Mouse (Mus musculus) CH12.LX (cell line): ENCODE measurements around the gene Tnfrsf1a. TPM values are rescaled to one million over a fixed set of nuclear protein-coding genes. Genes with fewer than 3 reads are reported as not detected.
A peak's percentile ranks its signal among the peaks of the same experiment; 100 is the strongest.

Source experiments
- DNase-seq: peaks from one replicate; pipeline ENCODE4 v3.0.0-alpha.2; 2013; ENCODE audit errors: extremely low read depth
- H3K27ac ChIP-seq: 2 replicates; pipeline ENCODE4 v1.5.1; 2012; ENCODE audit warnings: low read depth, mild to moderate bottlenecking, control low read depth, moderate library complexity; ENCODE audit not compliant: insufficient read depth
- H3K27me3 ChIP-seq: replicated peaks from 2 replicates; pipeline ENCODE3; 2012; ENCODE audit warnings: inconsistent platforms
- H3K36me3 ChIP-seq, 2 experiments: replicated peaks in 1 of 2; 2 replicates each; pipeline versions ENCODE3 to v1.6.1; 2012; ENCODE audit warnings: inconsistent platforms in 1 of 2, low read length in 1 of 2, mild to moderate bottlenecking in 1 of 2, mixed read lengths in 1 of 2, moderate library complexity in 1 of 2; ENCODE audit not compliant: control insufficient read depth in 1 of 2, insufficient read depth in 1 of 2
- H3K4me1 ChIP-seq, 2 experiments: 2 replicates each; pipeline ENCODE4 v1.6.1; 2012; ENCODE audit warnings: inconsistent platforms in 1 of 2, moderate library complexity in 1 of 2; ENCODE audit not compliant: insufficient read depth in 2 of 2, control insufficient read depth in 1 of 2
- H3K4me2 ChIP-seq: 2 replicates; pipeline ENCODE4 v1.6.1; 2012; ENCODE audit warnings: low read depth, mild to moderate bottlenecking, control low read depth; ENCODE audit not compliant: poor library complexity, insufficient read depth, severe bottlenecking
- H3K4me3 ChIP-seq, 3 experiments: fragments of 150-350 bp in 1 of 3; sonication (generic) in 1 of 3; replicated peaks in 1 of 3; 2 replicates each; pipeline versions ENCODE3 to v1.5.1; 2011 to 2012; ENCODE audit warnings: low read depth in 2 of 3, low read length in 2 of 3, mild to moderate bottlenecking in 2 of 3, moderate library complexity in 2 of 3, control low read depth in 1 of 3, improper control_type of control experiment in 1 of 3, inconsistent platforms in 1 of 3, mixed read lengths in 1 of 3; ENCODE audit not compliant: poor library complexity in 1 of 3
- H3K79me2 ChIP-seq: replicated peaks from 2 replicates; pipeline ENCODE4 v1.6.1; 2012; ENCODE audit warnings: mild to moderate bottlenecking, moderate library complexity; ENCODE audit not compliant: control insufficient read depth, poor library complexity, insufficient read depth, severe bottlenecking; ENCODE audit errors: extremely low read depth
- H3K9ac ChIP-seq: 2 replicates; pipeline ENCODE4 v1.6.1; 2012; ENCODE audit warnings: low read depth, mild to moderate bottlenecking, control low read depth, moderate library complexity; ENCODE audit not compliant: insufficient read depth
- H3K9me3 ChIP-seq: replicated peaks from 2 replicates; pipeline ENCODE3; 2012; ENCODE audit warnings: low read length, inconsistent platforms, mixed read lengths
- BHLHE40 ChIP-seq: IDR thresholded peaks from 2 replicates; pipeline ENCODE4 v1.6.1; 2011; ENCODE audit warnings: mild to moderate bottlenecking, low read depth, low read length, improper control_type of control experiment
- CHD1 ChIP-seq: IDR thresholded peaks from 2 replicates; pipeline ENCODE4 v1.6.1; 2012; ENCODE audit warnings: low read depth, low read length, improper control_type of control experiment, inconsistent platforms
- CTCF ChIP-seq, 2 experiments: IDR thresholded peaks in 1 of 2; conservative IDR thresholded peaks in 1 of 2; 2 replicates each; pipeline ENCODE4 v1.5.1; 2011 to 2012; ENCODE audit warnings: low read depth in 2 of 2, low read length in 2 of 2, improper control_type of control experiment in 1 of 2, inconsistent platforms in 1 of 2, mild to moderate bottlenecking in 1 of 2, moderate library complexity in 1 of 2
- E2F4 ChIP-seq: IDR thresholded peaks from 2 replicates; pipeline ENCODE4 v1.6.1; 2011; ENCODE audit warnings: low read depth, low read length, improper control_type of control experiment; ENCODE audit not compliant: insufficient replicate concordance
- ELF1 ChIP-seq: IDR thresholded peaks from 2 replicates; pipeline ENCODE4 v1.6.1; 2014; ENCODE audit warnings: low read depth, mild to moderate bottlenecking, inconsistent platforms, low read length, improper control_type of control experiment
- JUN ChIP-seq: IDR thresholded peaks from 2 replicates; pipeline ENCODE4 v1.6.1; 2011; ENCODE audit warnings: low read depth, mild to moderate bottlenecking, low read length, improper control_type of control experiment, moderate library complexity; ENCODE audit not compliant: insufficient read depth
- MAX ChIP-seq: IDR thresholded peaks from 2 replicates; pipeline ENCODE4 v1.6.1; 2011; ENCODE audit warnings: low read length, improper control_type of control experiment
- NELFE ChIP-seq: IDR thresholded peaks from 2 replicates; pipeline ENCODE4 v1.6.1; 2011; ENCODE audit warnings: low read depth, low read length, improper control_type of control experiment
- NRF1 ChIP-seq: IDR thresholded peaks from 2 replicates; pipeline ENCODE4 v1.6.1; 2014; ENCODE audit warnings: low read depth, mild to moderate bottlenecking, inconsistent platforms, low read length, improper control_type of control experiment, moderate library complexity
- RAD21 ChIP-seq: IDR thresholded peaks from 2 replicates; pipeline ENCODE4 v1.6.1; 2011; ENCODE audit warnings: low read depth, mild to moderate bottlenecking, low read length, improper control_type of control experiment, moderate library complexity
- RCOR1 ChIP-seq: conservative IDR thresholded peaks from 2 replicates; pipeline ENCODE4 v1.6.1; 2012; ENCODE audit warnings: low read depth, mild to moderate bottlenecking, inconsistent platforms, low read length, improper control_type of control experiment
- SIN3A ChIP-seq: IDR thresholded peaks from 2 replicates; pipeline ENCODE4 v1.6.1; 2012; ENCODE audit warnings: low read length, improper control_type of control experiment, inconsistent platforms
- SMC3 ChIP-seq: IDR thresholded peaks from 2 replicates; pipeline ENCODE4 v1.6.1; 2011; ENCODE audit warnings: low read depth, low read length, improper control_type of control experiment
- TBP ChIP-seq: conservative IDR thresholded peaks from 2 replicates; pipeline ENCODE4 v1.6.1; 2011; ENCODE audit warnings: low read depth, low read length, improper control_type of control experiment
- UBTF ChIP-seq: IDR thresholded peaks from 2 replicates; pipeline ENCODE4 v1.6.1; 2012; ENCODE audit warnings: low read depth, mild to moderate bottlenecking, inconsistent platforms, low read length, improper control_type of control experiment, moderate library complexity
- USF1 ChIP-seq: IDR thresholded peaks from 2 replicates; pipeline ENCODE4 v1.6.1; 2014; ENCODE audit warnings: low read depth, mild to moderate bottlenecking, inconsistent platforms, low read length, improper control_type of control experiment
- ZKSCAN1 ChIP-seq: IDR thresholded peaks from 2 replicates; pipeline ENCODE4 v1.6.1; 2012; ENCODE audit warnings: low read depth, inconsistent platforms, low read length, improper control_type of control experiment, borderline replicate concordance
- ZMIZ1 ChIP-seq: IDR thresholded peaks from 2 replicates; pipeline ENCODE4 v1.6.1; 2012; ENCODE audit warnings: low read depth, mild to moderate bottlenecking, inconsistent platforms, low read length, improper control_type of control experiment
- ZNF384 ChIP-seq: IDR thresholded peaks from 2 replicates; pipeline ENCODE4 v1.6.1; 2012; ENCODE audit warnings: low read depth, low read length, improper control_type of control experiment, inconsistent platforms
- dilution Hi-C: fragments of 300-500 bp; cut with MboI; formaldehyde crosslinking; loops from 2 replicates; pipeline ENCODE4 v1.14.3; 2020; ENCODE audit warnings: low sequenced_read_pairs; ENCODE audit not compliant: extremely low pct_unique_long_range_greater_than_20kb, extremely low pct_ligation_motif_present
- in situ Hi-C: fragments of 300-500 bp; cut with MboI; formaldehyde crosslinking; loops from 3 replicates; pipeline ENCODE4 v1.14.3; 2019; ENCODE audit warnings: low sequenced_read_pairs, low pct_ligation_motif_present, low pct_unique_long_range_greater_than_20kb, mixed read lengths
- polyA plus RNA-seq: library from polyadenylated mRNA; unstranded; fragments of >175 nt; gene quantifications from 2 replicates; pipeline ENCODE4 v1.2.1, GENCODE M21; 2012; ENCODE audit warnings: low read depth; ENCODE audit not compliant: insufficient read length
- total RNA-seq, 2 experiments: library from RNA; depleted of rRNA; stranded (reverse); fragments of 300-350 nt in 1 of 2; fragments of >200 nt in 1 of 2; gene quantifications; 2 replicates each; pipeline ENCODE4 v1.2.3; 2012 to 2014

The Tnfrsf1a gene
- total and polyA plus RNA-seq, 3 experiments: 0.13 TPM; not detected in 2

- H3K27me3 ChIP-seq: peaks cover 92% of the 10 kb centered on the region
- no peak overlapping the region for H3K27ac ChIP-seq
- dilution Hi-C loops: no loop called here
- peak; percentile 12 for DNase-seq
- in situ Hi-C loops: no loop called here
- H3K79me2 ChIP-seq: no peaks in the 10 kb centered on the region
- no peaks in the 10 kb centered on the region for H3K4me1 ChIP-seq
- no peak overlapping the region for H3K4me3 ChIP-seq
- H3K9me3 ChIP-seq: no peaks in the 10 kb centered on the region
- H3K4me2 ChIP-seq: no peak overlapping the region
- TF ChIP-seq SIN3A (no peak), BHLHE40 (no peak), E2F4 (no peak), RAD21 (peak; percentile 17), SMC3 (peak; percentile 38), CTCF (conservative IDR thresholded peaks at IDR 0.05 in 1 of 2, IDR thresholded peaks at IDR 0.05 in 1 of 2; ENCODE audit: low read depth in 2 of 2, low read length in 2 of 2) (peak; percentile 44 to 58), ZMIZ1 (no peak)
- no peaks in the 10 kb centered on the region for H3K36me3 ChIP-seq
- no peak overlapping the region for H3K9ac ChIP-seq
These were observed 20.9 kb upstream of the Tnfrsf1a start for GRCm38 (mm10) chr6:125328243-125328642.

- TF ChIP-seq ELF1 (no peak), NELFE (no peak), MAX (no peak), SIN3A (no peak), ZKSCAN1 (no peak), TBP (no peak), JUN (no peak), UBTF (no peak), CHD1 (no peak), USF1 (no peak), RAD21 (no peak), NRF1 (no peak), RCOR1 (no peak), ZNF384 (no peak)
- dilution Hi-C loops: no loop called here
- Histone ChIP-seq H3K27ac (no peak overlapping the region), H3K27me3 (peaks cover 89% of the 10 kb centered on the region), H3K4me3 (peak overlapping the region in 1 of 3 experiments; percentile 17), H3K4me2 (peak overlapping the region; percentile 7; the same call in 1 of the 2 replicates), H3K79me2 (no peaks in the 10 kb centered on the region), H3K9me3 (no peaks in the 10 kb centered on the region), H3K36me3 (no peaks in the 10 kb centered on the region), H3K4me1 (no peaks in the 10 kb centered on the region), H3K9ac (no peak overlapping the region)
- in situ Hi-C loops: no loop called here
- no peak for DNase-seq
These were observed 18.4 kb upstream of the Tnfrsf1a start for GRCm38 (mm10) chr6:125330626-125331326.
